Mouse (Mus musculus) cortical plate, adult 2 months (tissue): ENCODE data around the gene Actn4. TPM values are rescaled to one million over a fixed set of nuclear protein-coding genes. Genes with fewer than 3 reads are reported as not detected.

ENCODE experiments used
- H3K27ac ChIP-seq: fragments of 200-500 bp; 2 replicates; pipeline ENCODE4 v1.5.1; 2012; ENCODE audit warnings: low read length, control low read depth, inconsistent platforms; ENCODE audit not compliant: insufficient read depth
- H3K4me1 ChIP-seq: fragments of 200-500 bp; 2 replicates; pipeline ENCODE4 v1.6.1; 2011; ENCODE audit warnings: low read length; ENCODE audit not compliant: control insufficient read depth, insufficient read depth
- H3K4me3 ChIP-seq: fragments of 200-500 bp; 2 replicates; pipeline ENCODE4 v1.5.1; 2011; ENCODE audit warnings: mild to moderate bottlenecking, low read length, control low read depth; ENCODE audit not compliant: insufficient read depth
- CTCF ChIP-seq: fragments of 200-500 bp; IDR thresholded peaks from 2 replicates; pipeline ENCODE4 v1.5.1; 2011; ENCODE audit warnings: mild to moderate bottlenecking, control low read depth, low read length; ENCODE audit not compliant: insufficient read depth; ENCODE audit errors: extremely low read depth
- POLR2A ChIP-seq: fragments of 200-500 bp; IDR thresholded peaks from 2 replicates; pipeline ENCODE4 v1.6.1; 2011; ENCODE audit warnings: mild to moderate bottlenecking, low read length, control low read depth; ENCODE audit not compliant: insufficient read depth; ENCODE audit errors: extremely low read depth
- polyA plus RNA-seq: library from polyadenylated mRNA; depleted of rRNA; stranded (reverse); fragments of >200 nt; gene quantifications from 2 replicates; pipeline ENCODE4 v1.2.3, GENCODE M21; 2012; rRNA removed

Actn4 gene
- 170 and 178 TPM in 2 replicates for polyA plus RNA-seq

GRCm38 (mm10) chr7:28961927-28962670 is at the start of gene Actn4:
TSS of gene Actn4 (minus strand) at chr7:28962340.
- H3K4me1 ChIP-seq = peaks cover 8% of the 10 kb centered on the region; the same call in 1 of the 2 replicates
- TF ChIP-seq POLR2A (peak; percentile 93), CTCF (no peak)
- peak within 1 kb of the TSS; percentile 92 for H3K4me3 ChIP-seq
- H3K27ac ChIP-seq = peak within 1 kb of the TSS; percentile 61

- no peaks in the 10 kb centered on the region for H3K4me1 ChIP-seq
- no peak overlapping the region for H3K4me3 ChIP-seq
- H3K27ac ChIP-seq = no peak overlapping the region
- TF ChIP-seq POLR2A (no peak), CTCF (no peak)
Measured at GRCm38 (mm10) chr7:29008714-29009113, 46.6 kb upstream of the Actn4 start.

- H3K4me3 ChIP-seq = no peak overlapping the region
- H3K27ac ChIP-seq = no peak overlapping the region
- TF ChIP-seq POLR2A = no peak
- no peak for TF ChIP-seq CTCF
Measured at GRCm38 (mm10) chr7:29008171-29008570, 46.0 kb upstream of the Actn4 start.

GRCm38 (mm10) chr7:29007224-29008101 is 45.3 kb upstream of the Actn4 start:
- H3K4me1 ChIP-seq = no peaks in the 10 kb centered on the region
- no peak overlapping the region for H3K27ac ChIP-seq
- TF ChIP-seq POLR2A (no peak), CTCF (no peak)
- H3K4me3 ChIP-seq = no peak overlapping the region

More at GRCm38 (mm10) chr7:29008171-29008570, 46.0 kb upstream of the Actn4 start:
- no peaks in the 10 kb centered on the region for H3K4me1 ChIP-seq

- Histone ChIP-seq H3K27ac (no peak overlapping the region), H3K4me1 (no peaks in the 10 kb centered on the region), H3K4me3 (peak overlapping the region; percentile 17)
- TF ChIP-seq POLR2A (no peak), CTCF (no peak)
Measured at GRCm38 (mm10) chr7:29000651-29001605, 38.8 kb upstream of the Actn4 start.

GRCm38 (mm10) chr7:28993402-28993801 is 31.3 kb upstream of the Actn4 start:
- no peak overlapping the region for H3K27ac ChIP-seq
- TF ChIP-seq POLR2A (no peak), CTCF (no peak)

GRCm38 (mm10) chr7:28992997-28993396 is 30.9 kb upstream of the Actn4 start:
- TF ChIP-seq CTCF (no peak), POLR2A (no peak)
- Histone ChIP-seq H3K4me3 (no peak overlapping the region), H3K4me1 (no peaks in the 10 kb centered on the region)

More at GRCm38 (mm10) chr7:28993402-28993801, 31.3 kb upstream of the Actn4 start:
- H3K4me3 ChIP-seq = no peak overlapping the region
- H3K4me1 ChIP-seq = no peaks in the 10 kb centered on the region

GRCm38 (mm10) chr7:28991616-28992015 is 29.5 kb upstream of the Actn4 start:
- H3K4me3 ChIP-seq = no peak overlapping the region
- TF ChIP-seq POLR2A (no peak), CTCF (no peak)
- H3K4me1 ChIP-seq = no peaks in the 10 kb centered on the region
- H3K27ac ChIP-seq = no peak overlapping the region

More at GRCm38 (mm10) chr7:28992997-28993396, 30.9 kb upstream of the Actn4 start:
- no peak overlapping the region for H3K27ac ChIP-seq

- Histone ChIP-seq H3K4me1 (no peaks in the 10 kb centered on the region), H3K27ac (no peak overlapping the region)
- no peak for TF ChIP-seq POLR2A
- TF ChIP-seq CTCF = no peak
Measured at GRCm38 (mm10) chr7:28990766-28991273, 28.7 kb upstream of the Actn4 start.

GRCm38 (mm10) chr7:28985207-28985606 is 23.1 kb upstream of the Actn4 start:
- H3K4me1 ChIP-seq = peaks cover 4% of the 10 kb centered on the region
- TF ChIP-seq CTCF (no peak), POLR2A (no peak)
- H3K27ac ChIP-seq = no peak overlapping the region
- H3K4me3 ChIP-seq = no peak overlapping the region

More at GRCm38 (mm10) chr7:28990766-28991273, 28.7 kb upstream of the Actn4 start:
- H3K4me3 ChIP-seq = no peak overlapping the region
